Mouse (Mus musculus) hindbrain, embryonic 14.5 days (tissue): Measurements from ENCODE around the gene Mob3a. TPM values are rescaled to one million over a fixed set of nuclear protein-coding genes. Genes with fewer than 3 reads are reported as not detected.
"Not testable (repeated sequence)": the region's sequence is repeated elsewhere in the genome, so short reads cannot be mapped to it uniquely, and the experiment has no call there.

Experiments used
- ATAC-seq: fragments of 200-750 bp; cut with Nextera tagmentation; 2 replicates; pipeline ENCODE4 v1.8.0; 2017; ENCODE audit warnings: moderate number of reproducible peaks, mild to moderate bottlenecking, moderate TSS enrichment, moderate library complexity; ENCODE audit not compliant: low FRiP score
- DNase-seq: peaks from one replicate; pipeline ENCODE4 v3.0.0-alpha.2; 2015; ENCODE audit warnings: low spot score
- H3K27ac ChIP-seq: fragments of 300-500 bp; sonication (generic); 2 replicates; pipeline ENCODE4 v1.5.1; 2014; ENCODE audit warnings: mild to moderate bottlenecking, moderate library complexity
- H3K27me3 ChIP-seq: fragments of 300-500 bp; sonication (generic); 2 replicates; pipeline ENCODE4 v1.6.1; 2014; ENCODE audit warnings: mild to moderate bottlenecking, low read length, mixed read lengths; ENCODE audit not compliant: control insufficient read depth, insufficient read depth
- H3K36me3 ChIP-seq: fragments of 300-500 bp; sonication (generic); replicated peaks from 2 replicates; pipeline ENCODE4 v1.6.1; 2014; ENCODE audit not compliant: control insufficient read depth, insufficient read depth
- H3K4me1 ChIP-seq: fragments of 300-500 bp; sonication (generic); replicated peaks from 2 replicates; pipeline ENCODE4 v1.6.1; 2014; ENCODE audit warnings: antibody characterized with exemption, low read length, mixed read lengths; ENCODE audit not compliant: control insufficient read depth, insufficient read depth
- H3K4me2 ChIP-seq: fragments of 300-500 bp; sonication (generic); replicated peaks from 2 replicates; pipeline ENCODE4 v1.6.1; 2014; ENCODE audit warnings: mild to moderate bottlenecking, moderate library complexity
- H3K4me3 ChIP-seq: fragments of 300-500 bp; sonication (generic); replicated peaks from 2 replicates; pipeline ENCODE4 v1.5.1; 2014; ENCODE audit warnings: mild to moderate bottlenecking, low read length
- H3K9ac ChIP-seq: fragments of 300-500 bp; sonication (generic); 2 replicates; pipeline ENCODE4 v1.6.1; 2014
- H3K9me3 ChIP-seq: fragments of 300-500 bp; sonication (generic); 2 replicates; pipeline ENCODE4 v1.6.1; 2016; ENCODE audit warnings: low read length; ENCODE audit not compliant: control insufficient read depth
- WGBS: fragments of 180-500 bp; shearing (Covaris S2); extraction: QIAGEN DNeasy Blood & Tissue Kit; methylation state at CpG from one replicate; pipeline ENCODE4 v1.1.7; 2014; 5-methylcytosine and 5-hydroxymethylcytosine counted together
- polyA plus RNA-seq: library from polyadenylated mRNA; unstranded; fragments of >200 nt; fragmentation: Nextera tagmentation; extraction: Ambion mirVana; gene quantifications from 2 replicates; pipeline ENCODE4 v1.2.1, GENCODE M21; 2014

Gene Mob3a
- polyA plus RNA-seq, 1 experiment from 2014 or later: 47.1 TPM

DNA sequence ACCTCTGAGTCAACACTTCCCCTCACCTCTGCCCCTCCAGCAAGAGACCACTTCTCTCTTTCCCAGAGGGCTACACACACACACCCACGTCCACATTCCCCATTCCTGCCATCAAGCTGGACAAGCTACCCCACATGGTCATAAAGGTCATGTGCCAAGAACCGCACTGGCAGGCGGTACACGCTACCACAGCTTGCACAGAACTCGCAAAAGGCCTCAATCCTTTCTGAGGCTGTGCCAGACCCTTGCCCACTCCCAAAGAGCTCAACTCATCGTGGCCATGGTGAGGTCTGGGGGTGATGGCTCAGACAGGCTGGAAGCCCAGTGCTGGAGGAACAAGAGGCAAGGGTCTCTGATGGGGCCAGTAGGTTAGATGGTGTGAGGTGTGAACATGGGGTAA is 46.9 kb downstream of the Mob3a start:
- Histone ChIP-seq H3K27ac (no peak overlapping the region), H3K9ac (peak overlapping the region; percentile 94; the same call in 1 of the 2 replicates), H3K4me1 (peaks cover 25% of the 10 kb centered on the region), H3K27me3 (no peaks in the 10 kb centered on the region), H3K4me2 (peak overlapping the region; percentile 72), H3K36me3 (no peaks in the 10 kb centered on the region; the same call in 1 of the 2 replicates), H3K4me3 (peak overlapping the region; percentile 83), H3K9me3 (no peaks in the 10 kb centered on the region)
- WGBS: 82% methylated on average over 6 of the region's 6 CpGs
- ATAC-seq (no peak), DNase-seq (no peak)

DNA sequence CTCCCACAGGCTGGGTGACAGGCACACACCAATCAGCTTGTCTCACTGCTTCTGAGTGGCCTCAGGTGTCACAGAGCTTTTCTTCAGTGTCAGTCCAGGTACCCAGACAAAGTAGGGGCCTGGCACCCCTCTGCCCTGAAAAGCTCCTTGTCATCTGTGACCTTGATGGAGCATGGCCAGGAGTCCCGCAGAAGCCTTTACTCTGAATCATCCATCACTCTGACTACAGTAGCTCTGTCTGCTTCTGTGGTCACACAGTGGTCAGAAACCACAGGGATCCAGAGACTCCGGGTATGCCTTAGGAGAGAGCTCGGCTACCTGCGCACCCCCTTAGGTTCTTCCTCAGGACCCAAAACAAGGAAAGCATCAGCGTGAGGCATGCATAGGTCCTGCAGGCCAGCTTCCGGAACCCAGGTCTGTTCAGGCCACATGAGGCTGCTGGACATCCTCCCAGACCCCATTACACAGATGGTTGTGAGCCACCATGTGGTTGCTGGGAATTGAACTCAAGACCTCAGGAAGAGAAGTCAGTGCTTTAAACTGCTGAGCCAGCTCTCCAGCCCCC is 48.5 kb downstream of the Mob3a start:
- Histone ChIP-seq H3K36me3 (peaks cover 4% of the 10 kb centered on the region), H3K4me1 (peaks cover 21% of the 10 kb centered on the region), H3K27me3 (no peaks in the 10 kb centered on the region), H3K4me3 (no peak overlapping the region), H3K4me2 (no peak overlapping the region), H3K9me3 (no peaks in the 10 kb centered on the region), H3K9ac (no peak overlapping the region), H3K27ac (no peak overlapping the region)
- ATAC-seq (no peak), DNase-seq (no peak)
- 76% methylated on average over 6 of the region's 6 CpGs for WGBS

DNA sequence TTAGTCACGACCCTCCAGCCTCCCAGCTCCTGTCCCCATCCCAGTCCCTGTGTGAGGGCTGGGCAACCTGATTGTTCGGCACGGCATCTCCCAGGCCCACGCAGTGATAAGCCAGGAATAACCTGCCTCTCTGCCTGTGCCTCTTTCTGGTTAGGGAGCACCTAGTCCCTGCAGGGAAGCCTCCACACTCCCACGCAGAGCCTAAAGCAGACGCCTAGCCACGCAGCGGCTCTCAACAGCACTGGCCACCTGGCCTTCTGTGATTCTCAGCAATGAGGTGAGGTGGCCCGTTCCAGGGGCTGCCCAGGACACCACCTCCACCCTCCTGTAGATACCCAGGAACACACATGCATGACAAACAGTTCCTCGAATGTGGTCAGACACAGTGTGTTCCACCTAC is 51.4 kb downstream of the Mob3a start:
- WGBS: 92% methylated on average over 10 of the region's 10 CpGs
- Histone ChIP-seq H3K4me2 (no peak overlapping the region), H3K9ac (no peak overlapping the region), H3K4me1 (peaks cover 9% of the 10 kb centered on the region), H3K27me3 (no peaks in the 10 kb centered on the region), H3K4me3 (no peak overlapping the region), H3K27ac (no peak overlapping the region), H3K36me3 (peaks cover 30% of the 10 kb centered on the region), H3K9me3 (no peaks in the 10 kb centered on the region)
- no peak for DNase-seq
- no peak for ATAC-seq

DNA sequence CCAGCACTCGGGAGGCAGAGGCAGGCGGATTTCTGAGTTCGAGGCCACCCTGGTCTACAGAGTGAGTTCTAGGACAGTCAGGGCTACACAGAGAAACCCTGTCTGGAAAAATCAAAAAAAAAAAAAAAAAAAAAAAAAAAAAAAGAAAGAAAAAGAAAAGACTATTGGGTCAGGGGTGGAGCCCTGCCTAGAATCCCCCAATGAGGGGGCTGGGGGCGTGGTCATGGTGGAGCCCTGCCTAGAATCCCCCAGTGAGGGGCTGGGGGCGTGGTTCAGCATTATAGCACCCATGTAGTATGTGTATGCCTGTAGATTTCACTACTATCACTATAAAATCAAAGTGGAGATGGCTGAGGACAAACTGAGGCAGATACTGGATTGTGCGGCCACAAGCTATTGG is 51.9 kb downstream of the Mob3a start:
- not testable (repeated sequence) for H3K27me3 ChIP-seq, H3K27ac ChIP-seq, H3K4me3 ChIP-seq, H3K4me1 ChIP-seq, H3K9ac ChIP-seq, H3K4me2 ChIP-seq, ATAC-seq, H3K9me3 ChIP-seq, DNase-seq
- peaks cover 35% of the 10 kb centered on the region for H3K36me3 ChIP-seq
- WGBS: 97% methylated on average over 6 of the region's 6 CpGs

DNA sequence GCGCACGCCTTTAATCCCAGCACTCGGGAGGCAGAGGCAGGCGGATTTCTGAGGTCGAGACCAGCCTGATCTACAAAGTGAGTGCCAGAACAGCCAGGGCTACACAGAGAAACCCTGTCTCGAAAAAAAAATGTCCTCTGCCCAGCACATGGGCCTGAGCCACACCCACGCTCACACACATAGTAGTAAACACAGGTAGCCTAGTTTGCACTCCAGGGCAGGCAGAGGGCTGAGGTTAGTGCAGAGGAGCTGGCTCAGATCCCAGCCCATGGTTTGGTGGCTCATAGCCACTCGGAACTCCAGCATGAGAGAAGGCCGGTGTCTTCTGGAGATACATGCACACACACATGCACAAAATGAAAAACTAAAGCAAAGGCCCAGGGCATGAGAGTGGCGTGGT is 54.8 kb downstream of the Mob3a start:
- H3K36me3 ChIP-seq: peaks cover 65% of the 10 kb centered on the region

DNA sequence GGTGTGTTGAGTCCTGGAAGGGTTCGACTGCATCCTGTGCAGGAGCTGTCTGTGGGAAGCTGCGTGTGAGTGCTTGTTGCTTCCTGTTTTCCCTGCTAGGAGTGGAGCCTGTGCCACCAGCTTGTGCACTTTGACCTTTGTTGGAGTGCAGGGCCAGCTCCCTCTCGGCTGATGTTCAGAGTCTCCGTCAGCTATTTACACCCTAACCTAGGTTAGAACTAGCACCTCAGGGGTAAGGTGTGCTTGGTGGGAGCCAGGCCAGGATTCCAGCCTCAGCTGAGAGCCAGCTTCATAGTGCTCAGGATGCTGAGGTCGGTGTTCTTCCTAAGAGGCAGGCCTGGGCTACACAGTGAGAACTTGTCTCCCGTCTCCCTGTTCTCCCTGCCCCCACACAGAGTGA is 66.4 kb downstream of the Mob3a start:
- H3K4me2 ChIP-seq: no peak overlapping the region
- H3K9ac ChIP-seq: no peak overlapping the region
- no peaks in the 10 kb centered on the region for H3K4me1 ChIP-seq
- H3K9me3 ChIP-seq: no peaks in the 10 kb centered on the region
- DNase-seq (no peak), ATAC-seq (no peak)
- WGBS: 90% methylated on average over 6 of the region's 6 CpGs
- no peaks in the 10 kb centered on the region for H3K27me3 ChIP-seq
- H3K27ac ChIP-seq: no peak overlapping the region
- H3K4me3 ChIP-seq: no peak overlapping the region
- peaks cover 64% of the 10 kb centered on the region for H3K36me3 ChIP-seq

More for the DNA sequence above, 54.8 kb downstream of the Mob3a start:
- no peak overlapping the region for H3K9ac ChIP-seq
- no peak for DNase-seq
- no peaks in the 10 kb centered on the region for H3K4me1 ChIP-seq
- no peak overlapping the region for H3K4me3 ChIP-seq
- 95% methylated on average over 10 of the region's 10 CpGs for WGBS
- H3K27me3 ChIP-seq: no peaks in the 10 kb centered on the region
- H3K27ac ChIP-seq: no peak overlapping the region
- no peak overlapping the region for H3K4me2 ChIP-seq
- no peaks in the 10 kb centered on the region for H3K9me3 ChIP-seq
- ATAC-seq: no peak

Other genes with a start within 250 kb of the Mob3a start
- 1.5 and 2.3 TPM in 2 replicates for gene Onecut3, start 207.1 kb downstream of the Mob3a start, polyA plus RNA-seq
- 0.87 and 1.1 TPM in 2 replicates for gene Atp8b3, start 162.9 kb downstream of the Mob3a start, polyA plus RNA-seq
- 29.0 and 30.8 TPM in 2 replicates for gene Rexo1, start 140.4 kb downstream of the Mob3a start, polyA plus RNA-seq
- gene Klf16, start 124.7 kb downstream of the Mob3a start, polyA plus RNA-seq: 5.1 and 5.3 TPM in 2 replicates
- 157 and 174 TPM in 2 replicates for gene Abhd17a, start 111.6 kb downstream of the Mob3a start, polyA plus RNA-seq
- 63.1 and 64.5 TPM in 2 replicates for gene Scamp4, start 99.1 kb downstream of the Mob3a start, polyA plus RNA-seq
- gene Adat3, start 99.1 kb downstream of the Mob3a start, polyA plus RNA-seq: 5.2 and 5.6 TPM in 2 replicates
- 1.7 and 1.9 TPM in 2 replicates for gene Gm49322, start 96.0 kb downstream of the Mob3a start, polyA plus RNA-seq
- gene Csnk1g2, start 79.1 kb downstream of the Mob3a start, polyA plus RNA-seq: 65.4 and 76.4 TPM in 2 replicates
- gene Btbd2, start 44.9 kb downstream of the Mob3a start, polyA plus RNA-seq: 83.2 and 83.7 TPM in 2 replicates
- 53.8 and 60.2 TPM in 2 replicates for gene Mknk2, start 23.9 kb downstream of the Mob3a start, polyA plus RNA-seq
- gene Izumo4, start 207 bp upstream of the Mob3a start, polyA plus RNA-seq: 20.0 and 20.4 TPM in 2 replicates
- 112 and 114 TPM in 2 replicates for gene Ap3d1, start 40.3 kb upstream of the Mob3a start, polyA plus RNA-seq
- gene Dot1l, start 53.2 kb upstream of the Mob3a start, polyA plus RNA-seq: 22.4 and 23.8 TPM in 2 replicates
- gene Sf3a2, start 96.2 kb upstream of the Mob3a start, polyA plus RNA-seq: 55.6 and 62.9 TPM in 2 replicates
- 117 and 123 TPM in 2 replicates for gene Plekhj1, start 96.6 kb upstream of the Mob3a start, polyA plus RNA-seq
- gene Amh, start 103.3 kb upstream of the Mob3a start, polyA plus RNA-seq: 0.16 TPM in 1 of 2 replicates, not detected in the other
- 0.37 and 0.96 TPM in 2 replicates for gene Jsrp1, start 111.5 kb upstream of the Mob3a start, polyA plus RNA-seq
- 1,195 and 1,204 TPM in 2 replicates for gene Oaz1, start 124.7 kb upstream of the Mob3a start, polyA plus RNA-seq
- gene Lingo3, start 142.1 kb upstream of the Mob3a start, polyA plus RNA-seq: 9.9 and 14.3 TPM in 2 replicates
- 241 and 287 TPM in 2 replicates for gene Lsm7, start 153.2 kb upstream of the Mob3a start, polyA plus RNA-seq
- gene Sppl2b, start 153.3 kb upstream of the Mob3a start, polyA plus RNA-seq: 69.3 and 70.3 TPM in 2 replicates
- gene Tmprss9, start 169.9 kb upstream of the Mob3a start, polyA plus RNA-seq: 0.09 and 0.17 TPM in 2 replicates
- gene Timm13, start 199.0 kb upstream of the Mob3a start, polyA plus RNA-seq: 311 and 351 TPM in 2 replicates
- 12.9 and 13.8 TPM in 2 replicates for gene Lmnb2, start 216.3 kb upstream of the Mob3a start, polyA plus RNA-seq
- 6.2 and 8.0 TPM in 2 replicates for gene Gadd45b, start 228.1 kb upstream of the Mob3a start, polyA plus RNA-seq